Mouse (Mus musculus) activated CD4-positive, CD25-positive, alpha-beta regulatory T cell, adult 4 months (primary cell): Measurements from ENCODE around the gene Ftsj1. TPM values are rescaled to one million over a fixed set of nuclear protein-coding genes. Genes with fewer than 3 reads are reported as not detected.

Experiments
- ATAC-seq: one replicate; pipeline ENCODE4 v1.8.0; 2017
- polyA plus RNA-seq, 2 experiments: library from polyadenylated mRNA; unstranded; fragments of 100-300 nt; shearing (Covaris generic); gene quantifications; one replicate each; pipeline ENCODE4 v1.2.1; 2017

The Ftsj1 gene
- polyA plus RNA-seq = 10 to 100 TPM; 16.0 to 21.0 TPM

GRCm38 (mm10) chrX:8252334-8253285, at the start of gene Ftsj1:
TSS of gene Ftsj1 (minus strand) at chrX:8252406.
- ATAC-seq = peak; percentile 89

- ATAC-seq = no peak
Observed at GRCm38 (mm10) chrX:8288621-8289020, 36.4 kb upstream of the Ftsj1 start.

DNA sequence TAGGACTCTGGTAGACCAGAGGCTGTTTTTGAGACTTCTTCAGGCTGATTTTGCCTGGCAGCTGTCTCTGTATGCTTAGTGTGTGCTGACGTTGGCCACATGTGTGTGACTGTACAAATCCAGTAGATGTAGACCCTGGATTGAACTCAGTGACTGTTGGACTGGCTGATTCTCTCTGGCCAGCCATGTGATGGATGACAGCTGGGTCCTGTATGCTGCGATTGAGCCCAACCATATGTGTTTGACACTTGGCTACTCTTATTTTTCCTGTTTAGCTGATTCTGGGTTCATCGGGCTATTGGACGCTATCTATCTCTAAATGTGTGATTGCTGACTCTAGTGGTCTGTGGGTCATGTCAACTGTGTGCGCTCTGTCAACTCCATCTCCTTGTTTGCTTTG, 21.9 kb upstream of the Ftsj1 start:
- ATAC-seq = no peak

GRCm38 (mm10) chrX:8272000-8272399, 19.8 kb upstream of the Ftsj1 start:
- ATAC-seq = no peak

DNA sequence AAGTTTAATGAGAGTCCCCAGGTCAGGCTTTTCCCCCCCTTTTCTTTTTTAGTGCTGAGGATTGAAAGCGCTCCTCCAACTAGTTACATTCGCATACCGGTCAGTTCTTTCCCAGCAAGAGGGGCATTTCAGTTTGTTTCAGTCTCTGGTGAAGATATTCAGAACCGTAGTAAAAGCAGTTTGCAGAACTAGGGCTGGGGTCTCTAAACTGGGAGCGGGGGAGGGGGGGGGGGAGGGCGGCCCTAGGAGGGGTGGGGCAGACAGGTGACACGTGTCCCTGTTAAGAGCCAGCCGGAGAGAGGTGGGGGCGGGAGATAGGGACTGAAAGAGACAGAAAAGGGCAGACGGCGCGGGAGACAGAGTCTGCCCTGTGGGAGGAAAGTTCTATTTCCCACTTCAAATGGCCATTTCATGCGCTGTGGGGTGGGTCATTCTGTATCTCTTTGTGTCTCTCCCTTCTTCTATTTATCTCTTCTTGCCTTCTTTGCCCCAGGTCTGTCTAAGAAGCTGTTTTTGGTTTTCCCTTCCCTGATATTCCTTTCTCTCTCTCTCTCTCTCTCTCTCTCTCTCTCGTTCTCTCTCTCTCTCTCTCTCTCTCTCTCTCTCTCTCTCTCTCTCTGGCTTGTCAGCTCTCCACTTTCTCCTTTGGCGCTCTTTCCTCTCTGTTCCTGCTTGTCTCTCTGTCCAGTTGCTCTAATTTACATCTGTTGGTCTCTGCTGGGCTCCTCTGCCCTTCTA, 19.0 kb upstream of the Ftsj1 start, which contains the start of gene Slc38a5:
TSS of gene Slc38a5 (plus strand) at position 51 of the 738 bp plus-strand sequence.
- ATAC-seq = no peak

DNA sequence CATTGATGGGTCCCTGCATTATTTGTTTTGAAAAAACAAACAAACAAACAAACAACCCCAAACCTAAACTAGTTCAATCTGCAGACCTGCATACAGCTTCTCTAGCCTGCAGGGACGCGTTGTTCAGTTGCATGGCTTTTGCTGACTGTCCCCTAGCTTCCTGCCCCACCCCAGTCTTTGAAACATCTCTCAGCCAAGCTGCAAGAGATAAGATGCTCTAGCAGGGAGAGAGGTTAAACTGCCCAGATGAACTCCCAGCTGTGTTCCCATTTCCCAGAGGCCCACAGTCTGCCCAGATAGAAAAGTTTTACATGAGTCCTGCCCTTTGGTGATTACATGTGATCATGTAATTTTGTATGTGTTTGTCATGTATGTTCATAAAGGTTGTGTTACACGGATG, 12.0 kb upstream of the Ftsj1 start:
- no peak for ATAC-seq

GRCm38 (mm10) chrX:8263156-8263804, 11.1 kb upstream of the Ftsj1 start:
- ATAC-seq = no peak

- ATAC-seq = no peak
Observed at GRCm38 (mm10) chrX:8259478-8259877, 7.3 kb upstream of the Ftsj1 start.

DNA sequence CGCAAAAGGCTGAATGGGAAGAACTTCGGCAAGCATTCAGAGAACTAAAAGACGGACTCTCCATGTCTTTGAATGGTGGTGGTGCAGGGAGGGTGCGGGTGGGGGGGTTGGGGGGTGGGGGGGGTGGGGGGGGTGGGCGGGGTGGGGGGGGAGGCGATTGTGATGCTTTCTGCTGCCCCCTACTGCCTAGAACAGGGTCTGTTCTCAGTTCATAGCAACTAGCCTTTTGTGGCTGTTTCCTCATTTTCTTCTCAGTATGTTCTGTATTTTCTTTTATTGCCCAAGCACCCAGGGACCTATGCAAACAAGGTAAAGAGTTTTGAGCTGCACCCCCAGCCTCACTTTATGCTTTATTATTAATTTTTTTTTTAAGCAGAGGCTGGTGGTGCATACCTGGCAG, 3.6 kb upstream of the Ftsj1 start:
- no peak for ATAC-seq

DNA sequence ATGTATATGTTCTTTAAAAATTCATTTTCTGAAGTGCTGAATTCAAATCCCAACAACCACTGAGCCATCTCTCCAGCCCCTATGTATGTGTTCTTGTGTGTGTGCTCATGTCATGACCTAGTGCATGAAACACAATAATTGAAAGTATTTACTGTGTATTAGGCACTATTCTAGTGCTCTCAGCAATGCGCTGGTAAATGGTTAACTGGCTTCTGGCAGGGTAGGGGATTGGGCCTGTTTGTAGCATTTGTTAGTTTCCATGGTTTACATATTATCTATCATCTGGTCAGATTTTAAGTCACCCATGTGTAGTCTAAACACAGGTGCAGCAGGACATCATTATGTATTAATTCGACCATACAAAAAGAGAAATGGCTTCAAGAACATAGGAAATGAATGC, 1.5 kb upstream of the Ftsj1 start:
- ATAC-seq = no peak

GRCm38 (mm10) chrX:8251789-8252333, 345 bp downstream of the Ftsj1 start:
- peak; percentile 40 for ATAC-seq

- ATAC-seq = no peak
Observed at GRCm38 (mm10) chrX:8248542-8249120, 3.6 kb downstream of the Ftsj1 start.

DNA sequence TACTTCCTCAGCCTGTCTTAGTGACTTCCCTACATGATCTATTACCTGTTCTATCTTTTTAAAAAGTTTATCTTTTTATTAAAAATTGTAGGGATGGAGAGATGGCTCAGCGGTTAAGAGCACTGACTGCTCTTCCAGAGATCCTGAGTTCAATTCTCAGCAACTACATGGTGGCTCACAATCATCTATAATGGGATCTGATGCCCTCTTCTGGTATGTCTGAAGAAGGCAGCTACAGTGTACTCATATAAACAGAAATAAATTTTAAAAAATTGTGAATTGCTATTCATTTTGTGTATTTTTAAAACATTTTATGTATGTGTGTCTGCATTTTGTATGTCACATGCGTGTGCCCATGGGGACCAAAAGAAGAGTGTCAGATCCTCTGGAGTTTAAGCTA, 4.5 kb downstream of the Ftsj1 start:
- ATAC-seq = no peak

DNA sequence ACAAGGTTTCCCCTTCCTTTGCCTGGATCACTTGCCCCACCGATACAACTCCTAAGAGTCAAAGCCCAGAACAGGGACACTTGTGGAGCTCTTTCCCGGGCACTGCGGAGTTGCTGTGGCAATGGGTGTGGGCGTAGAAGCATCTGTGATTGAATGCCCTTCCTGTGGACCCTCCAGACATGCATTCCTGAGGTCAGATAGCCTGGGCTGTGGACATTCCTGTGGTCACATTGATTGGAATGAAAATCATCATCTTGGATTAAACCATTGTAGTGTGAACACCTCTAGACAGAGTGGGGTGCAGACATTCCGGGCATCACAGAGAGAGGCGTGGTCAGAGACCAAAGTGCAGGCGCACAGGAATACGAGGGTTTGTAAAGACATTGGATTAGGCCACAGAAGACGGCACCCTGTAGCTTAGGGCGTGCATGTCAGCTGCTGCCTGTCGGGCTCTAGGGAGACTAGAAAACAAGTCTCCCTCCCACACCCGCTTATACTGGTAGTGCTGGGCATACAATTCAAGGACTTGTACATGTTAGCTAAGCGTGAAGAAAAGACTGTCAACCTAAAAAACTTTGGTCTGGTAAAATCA, 13.3 kb downstream of the Ftsj1 start:
- no peak for ATAC-seq

DNA sequence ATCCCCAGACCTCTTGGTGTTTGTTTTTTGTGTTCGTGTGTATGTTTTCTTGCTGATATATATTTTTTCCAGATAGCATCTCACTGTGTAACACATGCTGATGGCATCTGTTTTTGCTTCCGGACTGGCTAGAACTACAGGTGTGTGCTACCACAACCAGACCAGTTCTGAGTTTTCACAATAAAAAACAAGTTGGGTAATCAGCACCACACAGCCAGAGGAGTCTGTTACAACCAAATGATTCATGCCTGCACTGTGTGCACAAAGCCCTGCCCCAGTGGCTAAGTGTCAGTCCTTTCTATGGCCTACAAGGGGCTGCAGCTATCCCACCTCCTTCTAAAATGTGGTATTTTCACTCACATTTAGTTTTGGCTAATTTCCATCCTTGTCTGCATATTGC, 15.5 kb downstream of the Ftsj1 start:
- no peak for ATAC-seq

- ATAC-seq = no peak
Observed at GRCm38 (mm10) chrX:8233602-8234001, 18.6 kb downstream of the Ftsj1 start.

- ATAC-seq = no peak
Observed at GRCm38 (mm10) chrX:8230272-8230671, 21.9 kb downstream of the Ftsj1 start.

DNA sequence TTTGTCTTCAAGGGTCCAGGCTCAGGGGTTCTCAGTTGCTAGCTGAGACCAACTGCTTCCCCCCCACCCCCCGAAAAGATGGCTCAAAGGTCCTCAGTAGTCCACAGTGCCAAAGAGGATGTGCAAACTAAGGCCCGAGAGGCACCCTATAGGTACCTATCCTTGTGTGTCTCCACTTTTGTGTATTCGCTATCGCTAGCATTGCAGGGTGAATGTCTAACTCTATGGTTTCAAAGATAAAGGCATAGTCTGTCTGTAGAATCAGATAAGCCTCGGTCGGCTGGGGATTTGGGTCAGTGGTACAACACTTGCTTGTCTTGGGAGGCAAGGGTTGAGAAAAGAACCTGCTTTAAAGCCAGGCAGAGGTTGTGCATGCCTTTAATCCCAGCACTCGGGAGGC, 28.7 kb downstream of the Ftsj1 start:
- no peak for ATAC-seq

GRCm38 (mm10) chrX:8222678-8223421, 29.4 kb downstream of the Ftsj1 start:
- no peak for ATAC-seq

- ATAC-seq = no peak
Observed at GRCm38 (mm10) chrX:8222296-8222677, 29.9 kb downstream of the Ftsj1 start.

DNA sequence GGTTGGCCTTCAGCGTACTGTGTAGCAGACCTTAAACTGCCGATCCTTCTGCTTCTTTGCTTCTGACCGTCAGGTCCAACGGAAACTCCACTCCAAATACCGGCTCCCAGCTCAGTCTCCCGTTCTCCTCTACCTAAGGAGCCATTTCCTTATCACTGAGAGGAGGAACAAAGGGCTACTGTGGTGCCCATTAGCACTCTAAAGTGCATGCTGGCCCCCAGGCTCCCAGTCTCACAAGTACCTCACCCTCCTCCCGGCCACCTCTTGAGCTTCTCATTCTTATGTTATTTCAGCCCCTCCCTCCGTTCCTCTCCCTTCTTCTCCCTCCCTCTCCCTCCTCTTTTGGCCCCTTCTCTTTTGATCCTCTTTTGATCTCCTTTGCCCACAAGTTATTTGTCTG, 32.6 kb downstream of the Ftsj1 start:
- no peak for ATAC-seq
